Mouse (Mus musculus): ENCODE results near the gene Ccn1.

The Ccn1 gene

GRCm38 (mm10) chr3:145648991-145649851, 560 bp downstream of the Ccn1 start:
- peak; percentile 31 to 48 for DNase-seq

DNA sequence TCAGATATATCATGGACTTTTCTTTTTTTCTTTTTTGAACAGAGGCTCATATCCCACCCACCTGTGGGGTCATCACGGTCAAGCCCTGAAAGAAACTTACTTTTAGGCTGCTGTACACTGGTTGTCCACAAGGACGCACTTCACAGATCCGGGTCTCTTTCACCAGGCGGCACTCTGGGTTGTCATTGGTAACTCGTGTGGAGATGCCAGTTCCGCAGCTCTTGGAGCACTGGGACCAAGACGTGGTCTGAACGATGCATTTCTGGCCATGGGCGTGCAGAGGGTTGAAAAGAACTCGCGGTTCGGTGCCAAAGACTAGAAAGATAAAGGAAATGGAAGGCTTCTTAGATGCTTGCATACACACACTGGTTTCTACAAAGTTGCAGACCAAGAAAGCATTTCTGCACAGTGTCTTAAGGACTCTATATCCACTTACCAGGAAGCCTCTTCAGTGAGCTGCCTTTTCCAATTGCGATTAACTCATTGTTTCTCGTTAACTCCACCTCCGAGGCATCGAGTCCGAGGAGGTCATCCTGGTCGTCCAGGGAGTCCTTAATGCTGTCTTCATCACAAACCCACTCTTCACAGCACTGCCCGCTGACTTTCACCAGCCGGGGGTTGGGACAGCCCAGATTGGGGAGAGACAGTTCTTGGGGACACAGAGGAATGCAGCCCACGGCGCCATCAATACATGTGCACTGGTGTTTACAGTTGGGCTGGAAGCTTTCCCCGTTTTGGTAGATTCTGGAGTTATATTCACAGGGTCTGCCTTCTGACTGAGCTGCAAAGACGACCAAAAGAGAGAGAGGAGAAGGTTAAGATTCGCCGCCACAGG, 1.5 kb downstream of the Ccn1 start:
- peak; percentile 50 to 54 for DNase-seq

DNA sequence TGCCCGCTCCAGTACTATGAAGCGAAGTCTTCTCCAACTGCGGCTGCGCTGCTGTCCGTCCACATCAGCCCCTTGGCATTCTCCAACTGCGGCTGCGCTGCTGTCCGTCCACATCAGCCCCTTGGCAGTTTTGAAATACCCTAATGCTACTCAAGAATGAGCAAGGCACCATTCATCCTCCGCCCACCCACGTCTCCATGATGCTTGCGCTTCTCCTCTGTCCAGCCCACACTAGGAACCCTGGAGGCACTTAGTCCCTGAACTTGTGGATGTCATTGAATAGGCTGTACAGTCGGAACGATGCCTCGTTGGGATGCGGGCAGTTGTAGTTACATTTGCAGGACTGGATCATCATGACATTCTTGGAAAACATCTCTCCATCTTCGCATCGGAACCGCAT, 2.4 kb downstream of the Ccn1 start:
- no peak for DNase-seq

GRCm38 (mm10) chr3:145646666-145647065, 3.1 kb downstream of the Ccn1 start:
- no peak for DNase-seq

GRCm38 (mm10) chr3:145646009-145646408, 3.8 kb downstream of the Ccn1 start:
- no peak for DNase-seq

- DNase-seq: no peak
These were observed 4.3 kb downstream of the Ccn1 start for GRCm38 (mm10) chr3:145645463-145645862.

DNA sequence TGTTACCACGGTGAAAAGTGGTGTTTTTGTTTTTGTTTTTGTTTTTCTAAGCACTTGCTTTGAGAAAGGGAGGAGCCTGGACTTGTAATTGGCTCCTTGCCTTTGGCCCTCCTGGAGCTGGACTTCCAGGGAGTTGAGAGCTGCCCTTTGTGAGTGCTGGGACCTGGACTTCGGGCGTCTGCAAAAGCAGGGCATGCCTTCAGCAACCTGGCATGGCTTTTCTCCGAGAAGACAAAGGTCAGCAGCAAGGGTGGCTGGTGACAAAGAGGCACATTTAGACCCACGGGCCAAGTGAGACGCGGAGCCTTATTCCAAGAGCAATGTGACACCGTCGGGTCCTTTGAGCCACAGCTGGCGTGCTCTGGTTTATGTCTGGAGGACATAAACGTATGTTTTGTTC, 6.9 kb downstream of the Ccn1 start:
- no peak for DNase-seq

GRCm38 (mm10) chr3:145641878-145642277, 7.9 kb downstream of the Ccn1 start:
- no peak for DNase-seq

GRCm38 (mm10) chr3:145641036-145641685, 8.6 kb downstream of the Ccn1 start:
- no peak for DNase-seq

GRCm38 (mm10) chr3:145640583-145640982, 9.2 kb downstream of the Ccn1 start:
- no peak for DNase-seq

DNA sequence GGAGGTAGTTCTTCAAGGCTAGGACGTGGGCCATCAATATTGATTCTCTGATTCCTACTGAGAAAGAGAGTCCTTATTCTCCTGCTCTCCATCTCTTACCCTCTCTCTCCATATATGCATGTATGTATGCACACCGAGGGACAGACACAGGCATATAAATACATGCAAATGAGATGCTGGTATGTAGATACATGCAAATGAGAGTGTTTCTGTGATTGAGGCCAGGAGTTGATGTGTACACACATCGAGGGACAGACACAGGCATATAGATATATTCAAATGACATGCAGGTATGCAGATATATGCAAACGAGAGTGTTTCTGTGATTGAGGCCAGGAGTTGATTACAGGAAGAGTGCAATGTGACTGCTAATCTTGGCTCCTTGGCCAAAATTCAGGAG, 9.6 kb downstream of the Ccn1 start:
- no peak for DNase-seq

GRCm38 (mm10) chr3:145634002-145634710, 15.6 kb downstream of the Ccn1 start:
- no peak for DNase-seq

DNA sequence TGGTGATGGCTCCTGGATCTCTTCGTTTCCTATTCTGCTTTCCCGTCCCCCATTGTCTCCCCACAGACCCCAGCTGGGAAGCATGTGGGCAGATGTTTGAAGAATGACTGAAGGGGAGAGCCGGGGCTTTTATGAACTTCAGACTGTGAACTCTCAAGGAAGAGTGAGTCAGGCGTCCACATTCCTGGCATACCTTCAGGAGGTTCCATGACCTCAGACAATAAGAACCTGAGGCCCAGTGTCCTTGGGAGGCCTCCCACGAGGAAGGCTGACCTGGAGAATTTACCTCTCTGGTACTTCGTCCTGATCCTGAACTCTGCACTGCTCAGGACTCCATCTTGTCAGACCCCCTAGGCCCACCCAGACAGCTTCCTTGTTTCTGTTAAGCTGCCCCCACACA, 16.9 kb downstream of the Ccn1 start:
- no peak for DNase-seq

GRCm38 (mm10) chr3:145628643-145629042, 21.1 kb downstream of the Ccn1 start:
- no peak for DNase-seq

DNA sequence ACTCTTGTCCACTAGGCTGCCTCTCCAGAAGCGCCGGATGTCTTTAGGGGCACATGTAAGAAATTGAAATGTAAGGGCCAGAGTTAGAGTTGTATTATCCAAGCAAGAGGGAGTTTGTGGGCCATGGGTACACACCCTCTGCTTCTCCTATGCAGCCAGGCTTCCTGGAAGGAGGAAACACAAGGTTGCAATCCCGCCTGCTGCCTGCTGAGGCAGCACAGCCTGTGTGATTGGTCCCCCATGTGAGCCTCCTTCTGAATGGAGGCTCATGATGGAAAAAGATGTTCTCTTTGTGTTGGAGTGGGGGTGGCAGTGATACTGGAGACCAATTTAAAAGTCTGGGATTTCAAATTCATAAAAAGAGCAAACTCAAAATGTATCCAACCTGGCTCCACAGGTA, 22.0 kb downstream of the Ccn1 start:
- peak; percentile 44 to 46 for DNase-seq

DNA sequence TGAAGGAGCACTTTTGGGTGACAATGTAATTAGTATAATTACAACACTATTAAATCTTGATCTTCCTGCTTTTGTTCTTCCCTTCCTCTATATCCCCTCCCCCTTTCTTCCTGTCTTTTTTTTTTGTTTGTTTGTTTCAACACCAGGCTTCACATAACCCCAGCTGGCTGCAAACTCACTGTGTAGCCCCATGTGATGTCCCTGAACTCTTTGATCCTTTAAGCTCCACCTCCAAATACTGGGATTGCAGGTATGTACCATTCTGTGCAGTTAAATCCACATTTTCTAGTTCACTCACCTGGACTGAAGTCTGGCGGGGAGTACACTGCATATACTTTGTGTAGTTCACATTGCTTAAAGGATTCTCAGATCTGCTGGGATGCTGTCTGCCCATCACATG, 23.7 kb downstream of the Ccn1 start:
- no peak for DNase-seq

DNA sequence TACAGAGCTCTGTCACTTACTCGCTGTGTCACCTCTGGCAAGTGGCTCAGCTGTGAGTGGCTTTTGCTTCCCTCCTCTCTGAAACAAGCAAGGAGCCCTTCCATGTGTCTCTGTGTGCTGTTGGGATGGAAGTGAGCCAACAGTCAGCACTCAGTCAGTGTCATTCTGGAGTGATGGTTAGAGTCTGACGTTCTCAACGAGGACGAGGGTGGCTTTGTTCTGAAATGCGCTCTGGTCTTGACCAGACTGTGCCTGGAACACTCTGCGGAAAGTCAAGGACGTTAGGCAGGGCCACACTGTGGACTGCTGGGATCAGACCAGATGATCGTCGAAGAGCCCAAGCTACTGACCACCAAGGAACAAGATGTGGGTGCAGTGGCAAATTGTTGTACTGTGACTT, 24.2 kb downstream of the Ccn1 start:
- DNase-seq: no peak

DNA sequence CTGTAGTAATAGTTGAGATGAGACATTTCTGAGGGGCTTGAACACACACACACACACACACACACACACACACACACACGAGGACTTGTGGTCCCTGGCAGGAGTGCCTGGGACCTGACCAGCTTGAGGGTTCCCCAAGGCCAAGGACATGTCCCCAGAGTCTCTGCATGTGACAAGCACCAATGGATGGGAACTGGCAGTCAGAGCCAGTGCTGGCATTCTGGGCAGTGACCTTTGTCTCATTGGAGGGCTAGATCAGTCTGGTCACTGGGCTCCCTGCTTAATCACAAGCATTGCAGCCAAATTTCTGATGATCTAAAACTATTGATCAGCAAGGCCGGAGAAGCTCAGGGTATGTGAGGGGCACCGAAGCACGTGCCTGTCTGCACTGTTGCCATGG, 25.0 kb downstream of the Ccn1 start:
- DNase-seq: no peak

DNA sequence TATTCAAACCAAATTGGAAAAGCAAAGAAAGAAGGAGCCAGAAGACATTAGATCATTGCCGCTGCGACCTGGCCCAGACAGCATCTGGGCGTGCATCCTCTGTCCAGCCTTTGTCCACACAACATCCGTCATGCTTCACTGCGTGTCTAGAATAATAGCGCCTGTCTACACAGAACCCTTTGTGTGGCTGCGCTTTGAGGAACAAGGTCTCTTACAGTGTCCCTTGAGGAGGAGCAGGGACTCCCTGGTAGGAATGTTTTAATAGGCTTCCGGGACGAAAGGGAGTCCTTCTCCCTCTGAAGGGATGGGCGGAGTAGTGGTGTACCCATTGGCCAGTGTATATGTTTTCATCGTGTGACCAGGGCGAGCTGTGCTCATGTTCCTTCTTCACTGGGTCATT, 26.7 kb downstream of the Ccn1 start:
- DNase-seq: peak in 1 of 2 experiments; percentile 13

DNA sequence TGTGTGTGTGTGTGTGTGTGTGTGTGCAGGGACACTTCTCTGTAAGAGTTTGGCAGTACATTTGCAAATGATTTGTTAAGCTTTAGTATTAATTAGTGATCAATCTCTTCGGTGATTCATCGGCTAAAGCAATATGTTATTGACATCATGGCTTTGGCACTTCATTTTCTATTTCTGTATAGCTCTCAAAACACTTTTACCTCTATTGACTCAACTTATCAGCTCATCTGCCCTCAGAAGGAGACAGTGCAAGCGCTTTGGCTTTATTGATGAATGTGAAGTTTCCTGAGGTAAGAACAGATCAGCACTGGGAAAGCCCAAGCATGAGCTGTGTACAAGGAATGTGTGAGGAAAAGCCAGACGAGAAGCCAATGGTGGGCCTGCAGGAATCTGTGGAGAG, 28.6 kb downstream of the Ccn1 start:
- no peak for DNase-seq

GRCm38 (mm10) chr3:145619621-145620365, 30.0 kb downstream of the Ccn1 start:
- DNase-seq: no peak

DNA sequence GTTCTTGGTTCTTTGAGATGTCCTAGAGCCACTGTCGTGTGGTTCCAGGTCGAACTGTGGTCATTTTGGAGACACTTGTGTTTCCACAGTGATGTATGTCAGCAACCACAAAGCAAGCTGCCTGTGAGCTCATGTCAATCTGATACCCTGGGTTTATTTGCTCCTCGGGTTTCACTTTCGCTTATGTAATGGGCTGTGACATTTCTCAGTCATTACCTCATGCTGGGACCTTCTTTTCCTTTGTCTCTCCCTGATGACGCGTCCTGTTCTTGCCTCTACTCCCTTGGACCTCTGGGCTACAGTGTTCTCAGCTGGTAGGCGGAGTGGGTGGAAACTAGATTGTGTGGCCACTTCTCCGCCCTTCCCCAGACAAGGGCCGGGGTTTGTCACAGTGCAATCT, 31.5 kb downstream of the Ccn1 start:
- no peak for DNase-seq

Measured in cerebellum, postnatal 10 days (tissue).